Mouse (Mus musculus) CH12.LX (cell line): ENCODE results near the gene Angel2. TPM values are rescaled to one million over a fixed set of nuclear protein-coding genes. Genes with fewer than 3 reads are reported as not detected.

Experiments used
- DNase-seq: peaks from one replicate; pipeline ENCODE4 v3.0.0-alpha.2; 2013; ENCODE audit errors: extremely low read depth
- H3K27ac ChIP-seq: 2 replicates; pipeline ENCODE4 v1.5.1; 2012; ENCODE audit warnings: low read depth, mild to moderate bottlenecking, control low read depth, moderate library complexity; ENCODE audit not compliant: insufficient read depth
- H3K27me3 ChIP-seq: replicated peaks from 2 replicates; pipeline ENCODE3; 2012; ENCODE audit warnings: inconsistent platforms
- H3K36me3 ChIP-seq, 2 experiments: replicated peaks in 1 of 2; 2 replicates each; pipeline versions ENCODE3 to v1.6.1; 2012; ENCODE audit warnings: inconsistent platforms in 1 of 2, low read length in 1 of 2, mild to moderate bottlenecking in 1 of 2, mixed read lengths in 1 of 2, moderate library complexity in 1 of 2; ENCODE audit not compliant: control insufficient read depth in 1 of 2, insufficient read depth in 1 of 2
- H3K4me1 ChIP-seq, 2 experiments: 2 replicates each; pipeline ENCODE4 v1.6.1; 2012; ENCODE audit warnings: inconsistent platforms in 1 of 2, moderate library complexity in 1 of 2; ENCODE audit not compliant: insufficient read depth in 2 of 2, control insufficient read depth in 1 of 2
- H3K4me2 ChIP-seq: 2 replicates; pipeline ENCODE4 v1.6.1; 2012; ENCODE audit warnings: low read depth, mild to moderate bottlenecking, control low read depth; ENCODE audit not compliant: poor library complexity, insufficient read depth, severe bottlenecking
- H3K4me3 ChIP-seq, 3 experiments: fragments of 150-350 bp in 1 of 3; sonication (generic) in 1 of 3; replicated peaks in 1 of 3; 2 replicates each; pipeline versions ENCODE3 to v1.5.1; 2011 to 2012; ENCODE audit warnings: low read depth in 2 of 3, low read length in 2 of 3, mild to moderate bottlenecking in 2 of 3, moderate library complexity in 2 of 3, control low read depth in 1 of 3, improper control_type of control experiment in 1 of 3, inconsistent platforms in 1 of 3, mixed read lengths in 1 of 3; ENCODE audit not compliant: poor library complexity in 1 of 3
- H3K79me2 ChIP-seq: replicated peaks from 2 replicates; pipeline ENCODE4 v1.6.1; 2012; ENCODE audit warnings: mild to moderate bottlenecking, moderate library complexity; ENCODE audit not compliant: control insufficient read depth, poor library complexity, insufficient read depth, severe bottlenecking; ENCODE audit errors: extremely low read depth
- H3K9ac ChIP-seq: 2 replicates; pipeline ENCODE4 v1.6.1; 2012; ENCODE audit warnings: low read depth, mild to moderate bottlenecking, control low read depth, moderate library complexity; ENCODE audit not compliant: insufficient read depth
- H3K9me3 ChIP-seq: replicated peaks from 2 replicates; pipeline ENCODE3; 2012; ENCODE audit warnings: low read length, inconsistent platforms, mixed read lengths
- BHLHE40 ChIP-seq: IDR thresholded peaks from 2 replicates; pipeline ENCODE4 v1.6.1; 2011; ENCODE audit warnings: mild to moderate bottlenecking, low read depth, low read length, improper control_type of control experiment
- CTCF ChIP-seq, 2 experiments: IDR thresholded peaks in 1 of 2; conservative IDR thresholded peaks in 1 of 2; 2 replicates each; pipeline ENCODE4 v1.5.1; 2011 to 2012; ENCODE audit warnings: low read depth in 2 of 2, low read length in 2 of 2, improper control_type of control experiment in 1 of 2, inconsistent platforms in 1 of 2, mild to moderate bottlenecking in 1 of 2, moderate library complexity in 1 of 2
- E2F4 ChIP-seq: IDR thresholded peaks from 2 replicates; pipeline ENCODE4 v1.6.1; 2011; ENCODE audit warnings: low read depth, low read length, improper control_type of control experiment; ENCODE audit not compliant: insufficient replicate concordance
- ELF1 ChIP-seq: IDR thresholded peaks from 2 replicates; pipeline ENCODE4 v1.6.1; 2014; ENCODE audit warnings: low read depth, mild to moderate bottlenecking, inconsistent platforms, low read length, improper control_type of control experiment
- GABPA ChIP-seq: IDR thresholded peaks from 2 replicates; pipeline ENCODE4 v1.6.1; 2012; ENCODE audit warnings: low read depth, low read length, improper control_type of control experiment, inconsistent platforms; ENCODE audit not compliant: insufficient replicate concordance
- HCFC1 ChIP-seq: IDR thresholded peaks from 2 replicates; pipeline ENCODE4 v1.6.1; 2012; ENCODE audit warnings: low read depth, mild to moderate bottlenecking, inconsistent platforms, low read length, improper control_type of control experiment
- IRF4 ChIP-seq: IDR thresholded peaks from 2 replicates; pipeline ENCODE4 v1.6.1; 2014; ENCODE audit warnings: low read depth, mild to moderate bottlenecking, inconsistent platforms, low read length, improper control_type of control experiment
- MAX ChIP-seq: IDR thresholded peaks from 2 replicates; pipeline ENCODE4 v1.6.1; 2011; ENCODE audit warnings: low read length, improper control_type of control experiment
- MAZ ChIP-seq: IDR thresholded peaks from 2 replicates; pipeline ENCODE4 v1.6.1; 2012; ENCODE audit warnings: low read depth, mild to moderate bottlenecking, inconsistent platforms, low read length, improper control_type of control experiment, moderate library complexity
- MXI1 ChIP-seq: IDR thresholded peaks from 2 replicates; pipeline ENCODE4 v1.6.1; 2011; ENCODE audit warnings: mild to moderate bottlenecking, low read depth, low read length, improper control_type of control experiment
- NRF1 ChIP-seq: IDR thresholded peaks from 2 replicates; pipeline ENCODE4 v1.6.1; 2014; ENCODE audit warnings: low read depth, mild to moderate bottlenecking, inconsistent platforms, low read length, improper control_type of control experiment, moderate library complexity
- POLR2AphosphoS2 ChIP-seq: IDR thresholded peaks from 2 replicates; pipeline ENCODE4 v1.6.1; 2011; ENCODE audit warnings: low read depth, low read length, improper control_type of control experiment
- RCOR1 ChIP-seq: conservative IDR thresholded peaks from 2 replicates; pipeline ENCODE4 v1.6.1; 2012; ENCODE audit warnings: low read depth, mild to moderate bottlenecking, inconsistent platforms, low read length, improper control_type of control experiment
- SMC3 ChIP-seq: IDR thresholded peaks from 2 replicates; pipeline ENCODE4 v1.6.1; 2011; ENCODE audit warnings: low read depth, low read length, improper control_type of control experiment
- USF1 ChIP-seq: IDR thresholded peaks from 2 replicates; pipeline ENCODE4 v1.6.1; 2014; ENCODE audit warnings: low read depth, mild to moderate bottlenecking, inconsistent platforms, low read length, improper control_type of control experiment
- ZNF384 ChIP-seq: IDR thresholded peaks from 2 replicates; pipeline ENCODE4 v1.6.1; 2012; ENCODE audit warnings: low read depth, low read length, improper control_type of control experiment, inconsistent platforms
- dilution Hi-C: fragments of 300-500 bp; cut with MboI; formaldehyde crosslinking; loops from 2 replicates; pipeline ENCODE4 v1.14.3; 2020; ENCODE audit warnings: low sequenced_read_pairs; ENCODE audit not compliant: extremely low pct_unique_long_range_greater_than_20kb, extremely low pct_ligation_motif_present
- in situ Hi-C: fragments of 300-500 bp; cut with MboI; formaldehyde crosslinking; loops from 3 replicates; pipeline ENCODE4 v1.14.3; 2019; ENCODE audit warnings: low sequenced_read_pairs, low pct_ligation_motif_present, low pct_unique_long_range_greater_than_20kb, mixed read lengths
- polyA plus RNA-seq: library from polyadenylated mRNA; unstranded; fragments of >175 nt; gene quantifications from 2 replicates; pipeline ENCODE4 v1.2.1, GENCODE M21; 2012; ENCODE audit warnings: low read depth; ENCODE audit not compliant: insufficient read length
- total RNA-seq, 2 experiments: library from RNA; depleted of rRNA; stranded (reverse); fragments of 300-350 nt in 1 of 2; fragments of >200 nt in 1 of 2; gene quantifications; 2 replicates each; pipeline ENCODE4 v1.2.3; 2012 to 2014

The Angel2 gene
- total and polyA plus RNA-seq, 3 experiments = 24.4 to 49.9 (median 34.8) TPM

DNA sequence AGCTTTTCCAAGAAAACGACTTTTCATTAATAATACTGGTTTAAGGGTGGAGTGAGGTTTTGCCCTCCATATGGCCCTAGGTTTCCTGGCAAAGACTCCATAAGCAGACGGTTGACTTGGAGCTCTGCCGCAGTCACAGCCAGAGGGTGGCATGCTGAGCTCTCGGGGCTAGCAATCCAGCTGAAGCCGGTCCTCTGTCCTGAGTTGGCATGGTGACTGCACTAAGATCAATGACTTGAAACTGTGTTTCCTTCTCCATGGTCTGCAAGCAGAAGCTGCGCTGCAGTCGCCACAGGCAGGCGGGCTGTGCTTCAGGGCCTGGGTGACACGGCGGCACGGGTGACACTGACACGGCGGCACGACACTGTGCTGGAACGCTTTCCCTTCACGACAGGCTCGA, 23.9 kb downstream of the Angel2 start:
- no peaks in the 10 kb centered on the region for H3K79me2 ChIP-seq
- H3K9me3 ChIP-seq = no peaks in the 10 kb centered on the region
- no peak overlapping the region for H3K9ac ChIP-seq
- no peak overlapping the region for H3K27ac ChIP-seq
- no peak for TF ChIP-seq CTCF (conservative IDR thresholded peaks at IDR 0.05 in 1 of 2, IDR thresholded peaks at IDR 0.05 in 1 of 2; ENCODE audit: low read depth in 2 of 2, low read length in 2 of 2)
- no peak for TF ChIP-seq NRF1
- no peak for TF ChIP-seq GABPA
- no peak for TF ChIP-seq MAX
- TF ChIP-seq MAZ = no peak
- no peak for TF ChIP-seq MXI1
- TF ChIP-seq IRF4 = no peak
- no peak overlapping the region for H3K4me2 ChIP-seq
- DNase-seq = no peak
- peaks cover 0 to 11% of the 10 kb centered on the region in 2 experiments; a peak in 2 of 4 replicates for H3K4me1 ChIP-seq
- in situ Hi-C loops (no loop called here), dilution Hi-C loops (no loop called here)
- H3K27me3 ChIP-seq = no peaks in the 10 kb centered on the region
- H3K4me3 ChIP-seq = no peak overlapping the region
- peaks cover 16 to 44% of the 10 kb centered on the region in 2 experiments for H3K36me3 ChIP-seq

- dilution Hi-C loops = no loop called here
- no peak overlapping the region for H3K9ac ChIP-seq
- H3K27me3 ChIP-seq = no peaks in the 10 kb centered on the region
- H3K36me3 ChIP-seq = peaks cover 4 to 25% of the 10 kb centered on the region in 2 experiments
- H3K27ac ChIP-seq = no peak overlapping the region
- in situ Hi-C loops = loop anchor here (10.0 kb wide), 1 partner anchor 334 kb away; no protein-coding TSS in a partner anchor
- H3K4me2 ChIP-seq = no peak overlapping the region
- TF ChIP-seq RCOR1 = no peak
- TF ChIP-seq ELF1 = no peak
- TF ChIP-seq POLR2AphosphoS2 = no peak
- no peak for TF ChIP-seq USF1
- TF ChIP-seq HCFC1 = no peak
- TF ChIP-seq E2F4 = no peak
- TF ChIP-seq GABPA = no peak
- TF ChIP-seq BHLHE40 = no peak
- TF ChIP-seq SMC3 = no peak
- no peak for TF ChIP-seq ZNF384
- peaks cover 0 to 11% of the 10 kb centered on the region in 2 experiments; a peak in 2 of 4 replicates for H3K4me1 ChIP-seq
- no peak overlapping the region for H3K4me3 ChIP-seq
- H3K9me3 ChIP-seq = no peaks in the 10 kb centered on the region
- H3K79me2 ChIP-seq = no peaks in the 10 kb centered on the region
- no peak for DNase-seq
Observed at GRCm38 (mm10) chr1:190951014-190951413, 26.1 kb downstream of the Angel2 start.
